ENCODE assay signal across 8 mouse cellular contexts in genomic region chr4:128609925-128610402, GRCm38 (mm10). TPM values are rescaled to one million over a fixed set of nuclear protein-coding genes. Genes with fewer than 3 reads are reported as not detected.
DNase-seq lines count a peak whose midpoint lies in the region; ATAC-seq lines count a peak whose summit lies in the region.

Zscan20 (minus strand) TSS chr4:128610098.

- H3K27me3 ChIP-seq in heart, embryonic 10.5 days (ENCODE audit: insufficient read depth, poor library complexity, severe bottlenecking), result no peaks in the 10 kb centered on the region
- H3K27me3 ChIP-seq in kidney, embryonic 15.5 days, result no peaks in the 10 kb centered on the region

- peak within 1 kb of the TSS; percentile 62 for H3K9ac ChIP-seq in kidney, embryonic 15.5 days

- no peaks in the 10 kb centered on the region for H3K9me3 ChIP-seq in heart, embryonic 10.5 days
- H3K9me3 ChIP-seq in kidney, embryonic 15.5 days (replicated peaks), result no peaks in the 10 kb centered on the region

- H3K4me3 ChIP-seq in heart, embryonic 10.5 days, result peak within 1 kb of the TSS; percentile 74
- peak within 1 kb of the TSS; percentile 74 for H3K4me3 ChIP-seq in kidney, embryonic 15.5 days (replicated peaks)

- peak within 1 kb of the TSS; percentile 75 for H3K4me2 ChIP-seq in kidney, embryonic 15.5 days

- H3K27ac ChIP-seq in heart, embryonic 10.5 days, result peak within 1 kb of the TSS; percentile 88
- H3K27ac ChIP-seq in kidney, embryonic 15.5 days, result peak within 1 kb of the TSS; percentile 54

- peak; percentile 90 to 93 for DNase-seq in B cell, adult 2 months
- DNase-seq in brain, adult 2 months (ENCODE audit: low read depth, low spot score), result peak; percentile 100
- DNase-seq in heart, embryonic 10.5 days (ENCODE audit: low spot score), result peak; percentile 100
- DNase-seq in liver, result peak; percentile 95
- peak; percentile 89 for DNase-seq in spleen, postnatal 4 days (ENCODE audit: low spot score in 2 of 2)

- H3K4me1 ChIP-seq in heart, embryonic 10.5 days, result peaks cover 19% of the 10 kb centered on the region
- H3K4me1 ChIP-seq in kidney, embryonic 15.5 days, result peaks cover 16% of the 10 kb centered on the region

- 0 out of 2 replicates have a peak, but pooled peaks cover 3% of the 10 kb centered on the region for H3K36me3 ChIP-seq in heart, embryonic 10.5 days
- H3K36me3 ChIP-seq in kidney, embryonic 15.5 days, result no peaks in the 10 kb centered on the region

- peak; percentile 98 for ATAC-seq in erythroblast, adult 5-6 weeks (replicated peaks; ENCODE audit: low FRiP score, poor library complexity, severe bottlenecking)
- peak; percentile 94 for ATAC-seq in kidney, embryonic 15.5 days (replicated peaks; ENCODE audit: low FRiP score)
- peak; percentile 97 for ATAC-seq in monocyte, adult 5-6 weeks (replicated peaks; ENCODE audit: insufficient number of reproducible peaks, low FRiP score, low TSS enrichment, poor library complexity, severe bottlenecking)

- WGBS in heart, embryonic 10.5 days, result under 1% methylated on average over 24 of the region's 24 CpGs
- WGBS in kidney, embryonic 15.5 days, result under 1% methylated on average over 24 of the region's 24 CpGs

RNA-seq across cellular contexts. Expression of gene Zscan20, which starts in this region (rescaled TPM):
- 1.7 TPM in 1 of 2 replicates, not detected in the other for total RNA-seq in erythroblast, adult 5-6 weeks (2015; ENCODE audit: low replicate concordance)
- total RNA-seq in erythroblast, adult 5-6 weeks (2017; ENCODE audit: low replicate concordance), result 0.85 TPM in 1 of 2 replicates, not detected in the other
- polyA plus RNA-seq in heart, embryonic 10.5 days (2016; fragmentation: Nextera tagmentation; extraction: Ambion mirVana), result 5.0 and 5.1 TPM in 2 replicates
- polyA plus RNA-seq in kidney, embryonic 15.5 days (2015; fragmentation: Nextera tagmentation; extraction: Ambion mirVana), result 5.7 and 6.0 TPM in 2 replicates
- 3.0 to 8.9 TPM (median 3.5 TPM) in 3 replicates for total RNA-seq in monocyte, adult 5-6 weeks (2017)

Comparison
In these comparisons a context has a peak if more than half of its experiments do, and no peak if none do; other contexts are left out.
1. Peak in every context shown above with its lines: DNase-seq, ATAC-seq, H3K4me3 ChIP-seq and H3K27ac ChIP-seq.